Comparison of ENCODE assay signal across 8 mouse cellular contexts in the genomic region with DNA sequence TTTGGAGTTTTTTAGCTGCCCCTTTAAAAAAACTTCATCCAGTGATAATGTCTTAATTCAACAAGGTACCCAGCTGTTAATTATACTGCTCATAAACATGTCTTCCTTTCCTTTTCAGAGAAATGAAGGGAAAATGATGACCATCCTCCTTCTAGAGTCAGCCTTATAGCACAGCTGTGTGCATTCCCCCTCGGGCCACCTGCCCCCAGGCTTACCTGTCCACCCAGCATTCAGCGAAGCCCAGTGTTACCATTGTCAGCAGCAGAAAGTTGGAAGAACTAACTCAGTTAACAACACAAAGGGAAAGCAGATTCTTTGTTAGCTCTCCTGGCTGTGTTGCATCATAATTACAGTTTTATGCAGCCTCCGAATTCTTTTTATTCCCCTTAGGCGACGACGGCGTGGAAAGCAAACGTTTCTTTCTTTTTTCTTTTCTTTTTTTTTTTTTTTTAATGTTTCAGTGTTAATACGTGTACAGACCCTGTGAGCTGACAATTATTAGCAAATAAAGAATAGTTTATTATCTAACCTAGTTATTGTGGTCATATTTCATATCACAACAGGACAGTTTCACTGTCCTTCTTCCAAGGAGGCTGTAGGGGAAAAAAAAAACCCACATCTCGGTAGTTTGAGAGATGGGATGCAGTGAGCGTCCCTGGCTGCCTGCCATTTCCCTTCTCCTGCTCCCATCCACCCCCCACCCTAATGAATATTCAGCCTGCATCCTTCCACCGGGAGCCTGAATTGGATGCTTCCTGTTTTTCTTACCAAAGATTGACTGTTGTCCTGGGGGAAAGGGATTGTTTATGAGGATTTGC.
DNase-seq lines count a peak whose midpoint lies in the region; ATAC-seq and TF ChIP-seq lines count a peak whose summit lies in the region.

No protein-coding gene starts in this region.

- H3K27ac ChIP-seq in left cerebral cortex, adult 2 months, result no peak overlapping the region
- no peak overlapping the region for H3K27ac ChIP-seq in liver, postnatal 0 days (ENCODE audit: low read depth)

- no peak overlapping the region for H3K9ac ChIP-seq in liver, postnatal 0 days (replicated peaks)

- H3K36me3 ChIP-seq in liver, postnatal 0 days (replicated peaks; ENCODE audit: insufficient read depth, low read length), result no peaks in the 10 kb centered on the region

- intact Hi-C loops in left cerebral cortex, postnatal 14 days (cut with DNase I), result no loop called here
- intact Hi-C loops in left cerebral cortex, adult 2 months (cut with DNase I), result loop anchor here (5.0 kb wide), 2 partner anchors 134 to 214 kb away; no protein-coding TSS in a partner anchor
- intact Hi-C loops in gastrocnemius, postnatal 36 days (cut with DNase I), result no loop called here

- no peaks in the 10 kb centered on the region for H3K9me3 ChIP-seq in liver, postnatal 0 days (ENCODE audit: low read length)

- no peak overlapping the region for H3K4me3 ChIP-seq in left cerebral cortex, adult 2 months
- no peak overlapping the region for H3K4me3 ChIP-seq in liver, postnatal 0 days (ENCODE audit: low read depth, low read length)

- peak; percentile 49 to 67 for DNase-seq in left cerebral cortex, postnatal 14 days (ENCODE audit: low spot score in 2 of 2)
- no peak for DNase-seq in left cerebral cortex, adult 2 months (ENCODE audit: extremely low spot score in 1 of 2, low spot score in 2 of 2)
- peak; percentile 13 to 66 for DNase-seq in adrenal gland, postnatal 36 days
- peak; percentile 31 to 56 for DNase-seq in gastrocnemius, postnatal 36 days
- peak; percentile 90 for DNase-seq in kidney, postnatal 10 days
- DNase-seq in cerebellum, postnatal 36 days, result no peak
- DNase-seq in liver, postnatal 0 days, result no peak

- no peak overlapping the region for H3K4me2 ChIP-seq in liver, postnatal 0 days (ENCODE audit: low read depth, low read length)

- H3K4me1 ChIP-seq in liver, postnatal 0 days (ENCODE audit: insufficient read depth), result no peaks in the 10 kb centered on the region

- ATAC-seq in liver, postnatal 0 days, result no peak
- no peak for ATAC-seq in megakaryocyte, adult 5-6 weeks (ENCODE audit: poor library complexity, severe bottlenecking)

- WGBS in liver, postnatal 0 days (ENCODE audit: insufficient replicate concordance), result 44% methylated on average over 12 of the region's 12 CpGs

- no peaks in the 10 kb centered on the region for H3K27me3 ChIP-seq in liver, postnatal 0 days (ENCODE audit: insufficient read depth, low read length)

- TF ChIP-seq EP300 in liver, postnatal 0 days (IDR thresholded peaks at IDR 0.05; ENCODE audit: low read depth), result no peak

- no peak for TF ChIP-seq CTCF in left cerebral cortex, adult 2 months (IDR thresholded peaks at IDR 0.05)
- TF ChIP-seq CTCF in liver, postnatal 0 days (IDR thresholded peaks at IDR 0.05; ENCODE audit: low read depth), result no peak

Comparison
In these comparisons a context has a peak if more than half of its experiments do, and no peak if none do; other contexts are left out.
1. DNase-seq: peak in left cerebral cortex, postnatal 14 days (2 of 2), adrenal gland, postnatal 36 days (2 of 2), gastrocnemius, postnatal 36 days (2 of 2) and kidney, postnatal 10 days (single experiment); none in left cerebral cortex, adult 2 months (0 of 2), cerebellum, postnatal 36 days (0 of 2) and liver, postnatal 0 days (single experiment).